Mouse (Mus musculus): ENCODE measurements around the gene Snx5.

DNA sequence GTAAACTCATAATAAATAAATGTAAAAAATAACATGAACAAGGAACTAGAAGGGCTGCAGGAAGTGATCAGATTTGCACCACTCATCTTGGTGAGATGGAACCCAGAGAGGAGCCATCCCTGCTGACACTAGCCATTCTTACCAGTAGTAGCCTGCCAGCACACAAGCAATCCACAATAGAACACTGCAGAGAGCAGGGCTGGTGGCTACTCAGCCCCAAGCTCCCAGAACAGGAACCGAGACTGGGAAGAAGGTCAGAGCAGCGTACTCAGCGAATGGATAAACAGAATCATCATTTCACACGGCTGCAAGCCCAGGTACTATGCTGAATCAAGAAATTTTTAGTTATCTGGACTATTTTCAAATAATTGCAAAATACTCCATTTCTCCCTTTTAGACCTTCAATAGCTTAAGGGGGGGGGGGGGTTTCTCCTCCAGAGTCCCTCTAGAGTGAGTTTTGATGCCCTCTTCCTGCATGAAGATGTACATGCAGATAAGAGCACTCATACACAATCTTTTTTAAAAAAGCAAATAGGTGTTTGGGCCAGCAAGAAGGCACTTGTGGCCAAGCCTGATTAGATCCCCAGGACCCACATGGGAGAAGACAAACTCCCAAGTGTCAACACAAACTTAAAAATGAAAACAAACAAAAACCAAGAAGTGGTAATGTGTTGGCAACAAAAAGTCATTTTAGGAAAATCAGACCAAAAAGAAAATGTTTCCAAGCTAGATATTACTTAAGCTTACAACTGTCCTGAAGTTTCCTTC is 4.6 kb downstream of the Snx5 start:
- no peak for TF ChIP-seq CTCF (IDR thresholded peaks at IDR 0.05; ENCODE audit: control insufficient read depth, insufficient read depth, insufficient replicate concordance, low read depth, low read length)
- TF ChIP-seq POLR2A (IDR thresholded peaks at IDR 0.05; ENCODE audit: control insufficient read depth, low read depth, low read length) = no peak
